Mouse (Mus musculus) adrenal gland, adult 8-10 months (tissue): ENCODE data around the gene 1700092M07Rik. TPM values are rescaled to one million over a fixed set of nuclear protein-coding genes. Genes with fewer than 3 reads are reported as not detected.
"Not testable (repeated sequence)": the region's sequence is repeated elsewhere in the genome, so short reads cannot be mapped to it uniquely, and the experiment has no call there.

Source experiments
- DNase-seq: peaks from one replicate; pipeline ENCODE4 v3.0.0; 2022
- total RNA-seq, 4 experiments: library from RNA; stranded (reverse); gene quantifications; 2 replicates each; pipeline ENCODE4 v1.2.4; 2022

1700092M07Rik gene
- total RNA-seq, 4 experiments from 2014 or later, result 0.64 to 4.4 (median 1.8) TPM

GRCm38 (mm10) chr19:8716767-8717475 is 23.6 kb upstream of the 1700092M07Rik start:
- DNase-seq, result no peak

- no peak for DNase-seq
Observed at GRCm38 (mm10) chr19:8718357-8718756, 22.2 kb upstream of the 1700092M07Rik start.

- DNase-seq, result not testable (repeated sequence)
Observed at GRCm38 (mm10) chr19:8719037-8719436, 21.5 kb upstream of the 1700092M07Rik start.

GRCm38 (mm10) chr19:8721378-8721777 is 19.1 kb upstream of the 1700092M07Rik start:
- DNase-seq, result no peak

- DNase-seq, result no peak
Observed at GRCm38 (mm10) chr19:8722021-8722420, 18.5 kb upstream of the 1700092M07Rik start.

- DNase-seq, result no peak
Observed at GRCm38 (mm10) chr19:8722559-8722906, 18.0 kb upstream of the 1700092M07Rik start.

- peak; percentile 96 for DNase-seq
Observed at GRCm38 (mm10) chr19:8722907-8723573, 17.5 kb upstream of the 1700092M07Rik start, which contains the start of gene Slc3a2. Gene Slc3a2, minus strand, starts transcription at chr19:8723369.

GRCm38 (mm10) chr19:8723574-8724346 is 16.8 kb upstream of the 1700092M07Rik start:
- DNase-seq, result no peak

- no peak for DNase-seq
Observed at GRCm38 (mm10) chr19:8724392-8724791, 16.1 kb upstream of the 1700092M07Rik start.

- no peak for DNase-seq
Observed at GRCm38 (mm10) chr19:8725081-8725613, 15.4 kb upstream of the 1700092M07Rik start.

GRCm38 (mm10) chr19:8726609-8727390 is 13.7 kb upstream of the 1700092M07Rik start:
- DNase-seq, result no peak

- DNase-seq, result no peak
Observed at GRCm38 (mm10) chr19:8727495-8728114, 12.9 kb upstream of the 1700092M07Rik start.

GRCm38 (mm10) chr19:8728335-8729099 is 12.0 kb upstream of the 1700092M07Rik start:
- DNase-seq, result not testable (repeated sequence)

GRCm38 (mm10) chr19:8734334-8734733 is 6.2 kb upstream of the 1700092M07Rik start:
- no peak for DNase-seq

GRCm38 (mm10) chr19:8735389-8736159 is 4.9 kb upstream of the 1700092M07Rik start, which contains the start of gene Wdr74:
Gene Wdr74, plus strand, starts transcription at chr19:8735827.
- DNase-seq, result peak; percentile 83

GRCm38 (mm10) chr19:8736160-8736467 is 4.4 kb upstream of the 1700092M07Rik start:
- DNase-seq, result no peak

GRCm38 (mm10) chr19:8738911-8739310 is 1.6 kb upstream of the 1700092M07Rik start:
- DNase-seq, result no peak

GRCm38 (mm10) chr19:8739646-8740045 is 872 bp upstream of the 1700092M07Rik start:
- no peak for DNase-seq

GRCm38 (mm10) chr19:8741243-8741869 is 838 bp downstream of the 1700092M07Rik start, which contains the start of gene Stx5a:
Gene Stx5a, plus strand, starts transcription at chr19:8741413.
- DNase-seq, result peak; percentile 96
